Mouse (Mus musculus): ENCODE data around the gene Aire. TPM values are rescaled to one million over a fixed set of nuclear protein-coding genes. Genes with fewer than 3 reads are reported as not detected.
A peak's percentile ranks its signal among the peaks of the same experiment; 100 is the strongest.

Gene Aire
- total RNA-seq (2017), result not detected in 2 replicates

DNA sequence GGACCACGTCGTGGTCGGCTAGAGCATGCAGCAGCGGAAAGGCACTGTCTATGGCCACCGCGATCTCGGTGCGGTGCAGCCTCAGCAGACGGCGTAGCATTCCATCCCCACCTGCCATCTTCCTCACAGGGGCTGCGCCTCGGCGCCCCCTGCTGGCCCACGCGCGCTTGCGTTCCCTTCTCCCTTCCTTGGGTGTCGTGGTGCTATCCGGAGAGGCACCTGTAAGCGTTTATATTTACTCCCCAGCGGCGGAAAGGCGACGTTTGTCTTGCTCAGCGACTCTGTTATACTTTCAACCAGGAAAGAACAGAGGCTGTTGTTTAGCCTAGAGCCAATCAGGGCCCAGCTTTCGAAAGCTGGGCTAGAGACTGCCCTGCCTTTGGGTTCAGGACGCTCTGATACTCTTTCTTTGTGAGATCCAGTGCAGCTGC lies at the start of gene Aire:
Aire (minus strand) TSS at position 205 of the 431 bp plus-strand sequence.
- peak; percentile 94 for ATAC-seq (replicated peaks; ENCODE audit: low read depth, poor library complexity, severe bottlenecking)

- no peak for ATAC-seq (replicated peaks; ENCODE audit: low read depth, poor library complexity, severe bottlenecking)
Measured at GRCm38 (mm10) chr10:78092725-78093029, 49.3 kb upstream of the Aire start.

- ATAC-seq (replicated peaks; ENCODE audit: low read depth, poor library complexity, severe bottlenecking), result no peak
Measured at GRCm38 (mm10) chr10:78091865-78092724, 48.7 kb upstream of the Aire start.

GRCm38 (mm10) chr10:78090706-78091491 lies 47.5 kb upstream of the Aire start:
- ATAC-seq (replicated peaks; ENCODE audit: low read depth, poor library complexity, severe bottlenecking), result no peak

GRCm38 (mm10) chr10:78090246-78090645 lies 46.8 kb upstream of the Aire start:
- ATAC-seq (replicated peaks; ENCODE audit: low read depth, poor library complexity, severe bottlenecking), result peak; percentile 30

DNA sequence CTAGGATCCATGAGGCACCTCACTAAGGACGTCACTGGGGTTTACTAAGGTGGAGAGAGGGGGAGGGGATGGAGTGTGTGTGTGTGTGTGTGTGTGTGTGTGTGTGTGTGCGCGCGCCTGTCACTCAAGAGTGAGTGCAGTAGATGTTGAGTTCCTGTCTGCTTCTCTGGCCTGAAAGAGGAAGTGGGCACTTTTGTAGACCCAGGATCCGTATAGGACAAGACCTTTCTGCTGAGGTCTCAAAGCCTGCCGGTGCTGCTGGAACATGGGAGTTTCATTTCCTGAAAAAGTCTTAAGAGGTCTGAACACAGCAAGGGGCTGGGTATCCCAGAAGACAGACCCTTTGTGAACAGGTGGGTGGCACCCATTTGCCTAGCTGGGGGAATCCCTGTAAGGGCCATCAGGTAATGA lies 43.7 kb upstream of the Aire start:
- peak; percentile 78 for ATAC-seq (replicated peaks; ENCODE audit: low read depth, poor library complexity, severe bottlenecking)

DNA sequence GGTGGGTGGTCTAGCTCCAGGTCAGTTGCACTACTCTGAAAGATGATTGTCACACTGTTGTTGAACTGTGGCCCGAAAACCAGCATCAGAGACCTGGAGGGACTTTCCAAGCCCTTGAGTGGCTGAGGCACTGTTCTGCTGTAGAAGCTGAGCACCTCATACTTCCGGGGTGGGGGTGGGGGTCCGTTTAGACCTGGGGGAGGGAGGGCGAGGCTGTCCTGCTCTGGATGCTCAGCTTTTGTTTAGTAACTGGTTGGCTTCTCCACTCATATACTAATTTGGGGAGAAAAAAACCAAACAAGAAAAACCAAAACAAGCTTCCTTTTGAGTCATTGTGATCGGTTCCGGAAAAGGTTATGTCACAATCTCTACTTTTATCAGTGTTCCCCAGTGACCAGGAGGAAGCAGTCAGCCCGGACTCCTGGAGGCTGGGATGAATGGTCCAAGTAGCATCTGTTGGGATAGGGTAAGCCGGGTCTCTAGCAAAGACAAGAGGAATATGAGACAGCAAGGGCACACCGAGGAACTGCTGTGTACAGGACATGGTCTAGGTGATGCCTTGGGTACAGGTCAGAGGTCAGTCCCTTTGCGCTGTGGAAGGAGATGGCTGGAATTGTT lies 43.1 kb upstream of the Aire start:
- ATAC-seq (replicated peaks; ENCODE audit: low read depth, poor library complexity, severe bottlenecking), result peak; percentile 55

DNA sequence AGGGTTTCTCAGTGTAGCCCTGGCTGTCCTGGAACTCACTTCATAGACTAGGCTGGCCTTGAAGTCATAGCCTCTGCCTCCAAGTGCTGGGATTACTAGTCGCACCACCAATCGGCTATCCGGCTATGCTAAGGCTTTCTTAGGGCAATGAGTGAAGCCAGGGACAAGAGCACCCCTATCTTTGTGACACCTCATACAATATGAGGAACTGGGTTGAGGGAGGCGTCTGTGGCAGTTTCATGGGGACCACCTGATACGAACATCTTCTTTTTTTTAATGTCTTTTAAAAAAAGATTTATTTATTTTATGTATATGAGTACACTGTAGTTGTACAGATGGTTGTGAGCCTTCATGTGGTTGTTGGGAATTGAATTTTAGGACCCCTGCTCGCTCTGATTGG lies 42.3 kb upstream of the Aire start:
- ATAC-seq (replicated peaks; ENCODE audit: low read depth, poor library complexity, severe bottlenecking), result no peak

GRCm38 (mm10) chr10:78084073-78084472 lies 40.7 kb upstream of the Aire start:
- ATAC-seq (replicated peaks; ENCODE audit: low read depth, poor library complexity, severe bottlenecking), result no peak

DNA sequence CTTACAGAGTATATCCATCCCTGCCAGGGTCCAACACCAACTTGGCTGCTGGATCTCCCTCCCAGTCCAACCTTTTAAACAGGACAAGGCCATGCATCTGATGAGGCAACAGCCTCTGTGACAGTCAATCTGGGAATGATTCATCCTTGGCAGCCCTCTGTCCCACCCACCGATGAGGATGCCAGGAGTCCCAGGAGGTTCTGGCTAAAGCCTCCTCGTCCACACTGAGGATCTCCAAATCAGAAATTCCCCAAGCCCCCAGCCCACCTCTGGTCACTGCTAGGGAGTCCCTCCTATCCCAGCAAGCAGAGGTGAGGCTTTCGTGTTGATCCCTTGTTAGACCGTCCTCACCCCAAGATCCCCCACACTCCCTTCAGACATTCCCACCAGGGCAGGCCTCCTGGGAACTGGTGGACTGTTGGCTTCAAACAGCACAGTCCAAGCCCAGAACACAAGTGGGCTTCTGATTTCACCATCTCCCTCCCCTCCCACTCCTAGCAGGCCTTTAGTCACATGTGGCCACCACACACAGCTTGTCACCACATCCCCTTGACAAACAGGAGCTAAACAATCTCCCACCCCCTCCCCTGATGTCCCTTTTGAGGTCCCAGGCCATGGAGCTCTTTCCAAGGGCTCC lies 36.7 kb upstream of the Aire start:
- ATAC-seq (replicated peaks; ENCODE audit: low read depth, poor library complexity, severe bottlenecking), result peak; percentile 66

- no peak for ATAC-seq (replicated peaks; ENCODE audit: low read depth, poor library complexity, severe bottlenecking)
Measured at GRCm38 (mm10) chr10:78078276-78078675, 34.9 kb upstream of the Aire start.

DNA sequence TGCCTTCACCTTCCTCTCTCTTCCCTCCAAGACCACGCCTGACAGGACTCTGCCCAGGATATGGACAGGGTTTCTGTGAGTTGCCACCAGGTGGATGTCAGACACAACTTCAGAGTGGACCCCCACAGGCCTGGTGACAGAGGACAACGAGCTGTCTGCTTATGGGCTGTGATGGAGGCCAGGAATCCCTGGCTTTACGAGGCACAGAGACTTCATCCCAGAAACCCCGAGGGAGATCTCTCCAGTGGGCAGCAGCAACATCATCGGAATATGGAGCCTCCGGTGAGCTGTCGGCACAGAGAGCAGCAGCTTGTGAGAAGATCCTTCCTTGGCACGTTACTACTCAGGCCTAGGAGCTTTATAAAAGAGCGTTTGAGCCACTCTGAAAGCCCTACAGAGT lies 34.5 kb upstream of the Aire start:
- ATAC-seq (replicated peaks; ENCODE audit: low read depth, poor library complexity, severe bottlenecking), result no peak

GRCm38 (mm10) chr10:78074977-78075376 lies 31.6 kb upstream of the Aire start:
- ATAC-seq (replicated peaks; ENCODE audit: low read depth, poor library complexity, severe bottlenecking), result peak; percentile 84

DNA sequence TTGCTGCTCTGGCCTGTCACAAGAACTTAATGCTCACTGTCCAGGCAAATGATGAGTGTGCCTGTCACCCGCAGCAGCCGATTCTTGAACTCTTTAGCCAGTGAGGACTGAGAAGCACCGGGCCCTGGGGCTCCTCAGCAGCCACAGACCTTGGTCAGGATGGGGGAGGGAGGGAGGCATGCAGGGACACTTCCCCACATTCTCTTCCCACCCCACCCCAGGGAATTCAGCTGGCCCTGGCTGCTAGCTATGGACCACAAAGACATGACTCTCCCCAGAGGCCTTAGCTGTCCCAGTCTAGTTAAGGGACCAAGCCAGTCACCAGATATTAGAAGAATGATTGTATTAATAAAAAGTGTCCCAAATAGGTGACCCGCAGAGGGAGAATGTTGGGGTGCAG lies 30.7 kb upstream of the Aire start:
- ATAC-seq (replicated peaks; ENCODE audit: low read depth, poor library complexity, severe bottlenecking), result no peak

- peak; percentile 85 for ATAC-seq (replicated peaks; ENCODE audit: low read depth, poor library complexity, severe bottlenecking)
Measured at GRCm38 (mm10) chr10:78069101-78070011, 25.9 kb upstream of the Aire start, which contains the start of gene Icosl. TSS of gene Icosl (plus strand) at chr10:78069302.

DNA sequence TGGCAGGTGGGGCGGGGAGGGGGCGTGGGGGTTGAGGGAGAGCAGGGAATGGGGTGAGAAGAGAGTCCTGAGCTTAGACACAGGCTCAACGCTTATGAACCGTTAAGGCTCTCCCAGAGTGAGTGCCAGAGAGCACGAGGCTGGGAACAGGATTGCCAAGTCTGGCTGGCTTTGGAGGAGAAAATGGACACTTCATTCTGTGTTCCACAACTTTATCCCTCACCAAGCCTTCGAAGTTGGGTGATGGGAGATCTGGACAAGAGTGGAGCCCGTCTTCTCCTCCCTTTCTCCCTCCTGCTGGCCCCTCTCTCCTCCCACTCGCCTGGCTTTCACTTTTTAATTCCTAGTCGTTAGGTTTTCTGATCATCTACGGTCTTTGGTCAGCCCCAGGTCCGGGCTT lies 25.1 kb upstream of the Aire start:
- ATAC-seq (replicated peaks; ENCODE audit: low read depth, poor library complexity, severe bottlenecking), result no peak

GRCm38 (mm10) chr10:78067226-78067625 lies 23.8 kb upstream of the Aire start:
- ATAC-seq (replicated peaks; ENCODE audit: low read depth, poor library complexity, severe bottlenecking), result peak; percentile 33; the same call in 1 of the 2 replicates

DNA sequence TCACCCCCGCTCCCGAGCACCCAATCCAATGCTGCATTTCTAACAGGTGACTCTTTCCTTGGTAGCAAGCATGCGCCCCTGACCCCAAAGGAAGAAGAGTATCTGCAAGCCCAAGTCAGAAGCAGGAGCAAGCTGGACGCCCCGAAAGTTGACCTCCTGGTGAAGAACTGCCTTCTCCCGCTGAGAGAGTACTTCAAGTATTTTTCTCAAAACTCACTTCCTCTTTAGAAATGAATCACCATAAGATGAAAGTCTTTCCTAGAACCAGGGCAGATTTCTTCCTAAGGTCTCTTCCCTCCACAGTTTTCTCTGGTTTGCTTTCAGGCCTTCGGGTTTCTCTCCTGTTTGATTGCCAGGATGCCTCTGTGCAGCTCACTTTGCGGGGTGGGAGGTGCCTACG lies 19.7 kb upstream of the Aire start:
- 0 out of 2 replicates have a peak, but pooled peaks have one; percentile 52 for ATAC-seq (replicated peaks; ENCODE audit: low read depth, poor library complexity, severe bottlenecking)

GRCm38 (mm10) chr10:78057056-78057455 lies 13.6 kb upstream of the Aire start:
- ATAC-seq (replicated peaks; ENCODE audit: low read depth, poor library complexity, severe bottlenecking), result no peak
